19 mouse cellular contexts compared by ENCODE assay signal in genomic region chr2:128432741-128433140, GRCm38 (mm10).
"Had no signal": no experiment of that assay in that cellular context is flagged by ENCODE, and none has a peak within 500 bp of the region (broad histone marks: within the 10 kb centered on the region; RNA-seq: fewer than 3 reads in every experiment).

No protein-coding gene starts in this region.

- H3K9me3 ChIP-seq: midbrain, embryonic 10.5 days; midbrain, embryonic 13.5 days; midbrain, embryonic 15.5 days; neural tube, embryonic 13.5 days; neural tube, embryonic 15.5 days; stomach, embryonic 15.5 days had no signal

- ATAC-seq: midbrain, embryonic 13.5 days; midbrain, embryonic 15.5 days had no signal

- DNase-seq: lung, adult 18-20 months; lung, embryonic 14.5 days; lung, postnatal 10 days; lung, postnatal 4 days; retina, postnatal 1 day; right cerebral cortex, adult 18-20 months; right cerebral cortex, postnatal 25 days; right cerebral cortex, postnatal 4 days; thymus, adult 18-20 months; thymus, postnatal 14 days; thymus, postnatal 4 days had no signal

- H3K4me2 ChIP-seq: lung, embryonic 14.5 days; midbrain, embryonic 13.5 days; midbrain, embryonic 15.5 days; neural tube, embryonic 13.5 days; neural tube, embryonic 15.5 days; stomach, embryonic 15.5 days had no signal

- H3K36me3 ChIP-seq: midbrain, embryonic 10.5 days; midbrain, embryonic 13.5 days; midbrain, embryonic 15.5 days; neural tube, embryonic 13.5 days; neural tube, embryonic 15.5 days; stomach, embryonic 15.5 days had no signal

- H3K27ac ChIP-seq: midbrain, embryonic 10.5 days; midbrain, embryonic 13.5 days; midbrain, embryonic 15.5 days; neural tube, embryonic 13.5 days; neural tube, embryonic 15.5 days; stomach, embryonic 15.5 days; stomach, postnatal 0 days had no signal

- H3K9ac ChIP-seq: lung, embryonic 14.5 days; midbrain, embryonic 13.5 days; midbrain, embryonic 15.5 days; neural tube, embryonic 13.5 days; neural tube, embryonic 15.5 days; stomach, embryonic 15.5 days had no signal

- H3K27me3 ChIP-seq: midbrain, embryonic 13.5 days; midbrain, embryonic 15.5 days; neural tube, embryonic 13.5 days; neural tube, embryonic 15.5 days; stomach, embryonic 15.5 days had no signal

- H3K4me3 ChIP-seq: midbrain, embryonic 10.5 days; midbrain, embryonic 13.5 days; midbrain, embryonic 15.5 days; myocyte; neural tube, embryonic 13.5 days; neural tube, embryonic 15.5 days; stomach, embryonic 15.5 days had no signal

- H3K4me1 ChIP-seq: midbrain, embryonic 15.5 days; neural tube, embryonic 15.5 days had no signal
